Mouse (Mus musculus): ENCODE results near the gene Prpf3. TPM values are rescaled to one million over a fixed set of nuclear protein-coding genes. Genes with fewer than 3 reads are reported as not detected.
"Not testable (repeated sequence)": the region's sequence is repeated elsewhere in the genome, so short reads cannot be mapped to it uniquely, and the experiment has no call there.

Gene Prpf3
- polyA plus RNA-seq, 1 experiment from 2014 or later = 34.7 TPM

GRCm38 (mm10) chr3:95894317-95895160, 38.9 kb upstream of the Prpf3 start:
- Histone ChIP-seq H3K36me3 (ENCODE audit: control insufficient read depth, insufficient read depth) (peaks cover 5% of the 10 kb centered on the region; the same call in 1 of the 2 replicates), H3K4me3 (ENCODE audit: low read length) (peak overlapping the region; percentile 66), H3K27me3 (ENCODE audit: control insufficient read depth, insufficient read depth, low read length) (no peaks in the 10 kb centered on the region), H3K9ac (ENCODE audit: low read length) (peak overlapping the region; percentile 78), H3K9me3 (replicated peaks; ENCODE audit: control insufficient read depth, low read length) (no peaks in the 10 kb centered on the region), H3K4me2 (ENCODE audit: low read depth, low read length) (peak overlapping the region; percentile 87), H3K27ac (ENCODE audit: low read length) (peak overlapping the region; percentile 87), H3K4me1 (ENCODE audit: control insufficient read depth, insufficient read depth, low read length) (peaks cover 32% of the 10 kb centered on the region)
- peak; percentile 4; the same call in 1 of the 2 replicates for ATAC-seq (replicated peaks; ENCODE audit: extremely low read depth, insufficient read depth, low FRiP score)
- 5% methylated on average over 15 of the region's 16 CpGs for WGBS

- H3K36me3 ChIP-seq (ENCODE audit: control insufficient read depth, insufficient read depth); H3K9me3 ChIP-seq (replicated peaks; ENCODE audit: control insufficient read depth, low read length); H3K27me3 ChIP-seq (ENCODE audit: control insufficient read depth, insufficient read depth, low read length): not testable (repeated sequence)
- ATAC-seq (replicated peaks; ENCODE audit: extremely low read depth, insufficient read depth, low FRiP score) = peak; percentile 94
- 1% methylated on average over 25 of the region's 43 CpGs for WGBS
- Histone ChIP-seq H3K4me2 (ENCODE audit: low read depth, low read length) (peak within 1 kb of the TSS; percentile 87), H3K27ac (ENCODE audit: low read length) (peak within 1 kb of the TSS; percentile 97), H3K9ac (ENCODE audit: low read length) (peak within 1 kb of the TSS; percentile 78), H3K4me1 (ENCODE audit: control insufficient read depth, insufficient read depth, low read length) (peaks cover 32% of the 10 kb centered on the region), H3K4me3 (ENCODE audit: low read length) (peak within 1 kb of the TSS; percentile 66)
These were observed 38.1 kb upstream of the Prpf3 start, which contains the start of gene Aph1a for GRCm38 (mm10) chr3:95893606-95894316. TSS of gene Aph1a (plus strand) at chr3:95893969.

GRCm38 (mm10) chr3:95893126-95893525, 37.4 kb upstream of the Prpf3 start:
- Histone ChIP-seq H3K36me3 (ENCODE audit: control insufficient read depth, insufficient read depth) (peaks cover 5% of the 10 kb centered on the region; the same call in 1 of the 2 replicates), H3K9me3 (replicated peaks; ENCODE audit: control insufficient read depth, low read length) (no peaks in the 10 kb centered on the region), H3K27ac (ENCODE audit: low read length) (peak overlapping the region; percentile 97), H3K4me3 (ENCODE audit: low read length) (peak overlapping the region; percentile 66), H3K9ac (ENCODE audit: low read length) (peak overlapping the region; percentile 72), H3K27me3 (ENCODE audit: control insufficient read depth, insufficient read depth, low read length) (no peaks in the 10 kb centered on the region), H3K4me2 (ENCODE audit: low read depth, low read length) (peak overlapping the region; percentile 60), H3K4me1 (ENCODE audit: control insufficient read depth, insufficient read depth, low read length) (peaks cover 32% of the 10 kb centered on the region)
- no peak for ATAC-seq (replicated peaks; ENCODE audit: extremely low read depth, insufficient read depth, low FRiP score)
- WGBS = 18% methylated on average over 7 of the region's 7 CpGs

GRCm38 (mm10) chr3:95892066-95893052, 36.7 kb upstream of the Prpf3 start:
- WGBS = 32% methylated on average over 11 of the region's 11 CpGs
- Histone ChIP-seq H3K4me2 (ENCODE audit: low read depth, low read length) (peak overlapping the region; percentile 67), H3K27ac (ENCODE audit: low read length) (peak overlapping the region; percentile 97), H3K9ac (ENCODE audit: low read length) (peak overlapping the region; percentile 73), H3K4me3 (ENCODE audit: low read length) (peak overlapping the region; percentile 54), H3K27me3 (ENCODE audit: control insufficient read depth, insufficient read depth, low read length) (no peaks in the 10 kb centered on the region), H3K9me3 (replicated peaks; ENCODE audit: control insufficient read depth, low read length) (no peaks in the 10 kb centered on the region), H3K36me3 (ENCODE audit: control insufficient read depth, insufficient read depth) (peaks cover under 1% of the 10 kb centered on the region; the same call in 1 of the 2 replicates), H3K4me1 (ENCODE audit: control insufficient read depth, insufficient read depth, low read length) (peaks cover 32% of the 10 kb centered on the region)
- no peak for ATAC-seq (replicated peaks; ENCODE audit: extremely low read depth, insufficient read depth, low FRiP score)

- no peaks in the 10 kb centered on the region for H3K36me3 ChIP-seq (ENCODE audit: control insufficient read depth, insufficient read depth)
- peaks cover 32% of the 10 kb centered on the region for H3K4me1 ChIP-seq (ENCODE audit: control insufficient read depth, insufficient read depth, low read length)
- no peak for ATAC-seq (replicated peaks; ENCODE audit: extremely low read depth, insufficient read depth, low FRiP score)
- H3K4me3 ChIP-seq (ENCODE audit: low read length) = peak within 1 kb of the TSS; percentile 54
- H3K27ac ChIP-seq (ENCODE audit: low read length) = peak within 1 kb of the TSS; percentile 97
- no peaks in the 10 kb centered on the region for H3K9me3 ChIP-seq (replicated peaks; ENCODE audit: control insufficient read depth, low read length)
- peak within 1 kb of the TSS; percentile 73 for H3K9ac ChIP-seq (ENCODE audit: low read length)
- no peaks in the 10 kb centered on the region for H3K27me3 ChIP-seq (ENCODE audit: control insufficient read depth, insufficient read depth, low read length)
- H3K4me2 ChIP-seq (ENCODE audit: low read depth, low read length) = peak within 1 kb of the TSS; percentile 67
- 19% methylated on average over 12 of the region's 12 CpGs for WGBS
These were observed 35.8 kb upstream of the Prpf3 start, which contains the start of gene BC028528 for GRCm38 (mm10) chr3:95891211-95892065. TSS of gene BC028528 (minus strand) at chr3:95892005.

GRCm38 (mm10) chr3:95889664-95890063, 34.0 kb upstream of the Prpf3 start:
- WGBS = 68% methylated on average over 3 of the region's 3 CpGs

GRCm38 (mm10) chr3:95887596-95887995, 31.9 kb upstream of the Prpf3 start:
- Histone ChIP-seq H3K9ac (ENCODE audit: low read length) (no peak overlapping the region), H3K27ac (ENCODE audit: low read length) (no peak overlapping the region), H3K36me3 (ENCODE audit: control insufficient read depth, insufficient read depth) (peaks cover 8% of the 10 kb centered on the region; the same call in 1 of the 2 replicates), H3K4me3 (ENCODE audit: low read length) (no peak overlapping the region), H3K4me1 (ENCODE audit: control insufficient read depth, insufficient read depth, low read length) (peaks cover 22% of the 10 kb centered on the region), H3K4me2 (ENCODE audit: low read depth, low read length) (no peak overlapping the region), H3K27me3 (ENCODE audit: control insufficient read depth, insufficient read depth, low read length) (no peaks in the 10 kb centered on the region), H3K9me3 (replicated peaks; ENCODE audit: control insufficient read depth, low read length) (no peaks in the 10 kb centered on the region)
- no peak for ATAC-seq (replicated peaks; ENCODE audit: extremely low read depth, insufficient read depth, low FRiP score)
- WGBS = 75% methylated on average over 4 of the region's 4 CpGs

More at GRCm38 (mm10) chr3:95889664-95890063, 34.0 kb upstream of the Prpf3 start:
- Histone ChIP-seq H3K4me1 (ENCODE audit: control insufficient read depth, insufficient read depth, low read length) (peaks cover 24% of the 10 kb centered on the region), H3K4me2 (ENCODE audit: low read depth, low read length) (no peak overlapping the region), H3K27me3 (ENCODE audit: control insufficient read depth, insufficient read depth, low read length) (no peaks in the 10 kb centered on the region), H3K4me3 (ENCODE audit: low read length) (no peak overlapping the region), H3K36me3 (ENCODE audit: control insufficient read depth, insufficient read depth) (peaks cover 5% of the 10 kb centered on the region; the same call in 1 of the 2 replicates), H3K27ac (ENCODE audit: low read length) (no peak overlapping the region), H3K9me3 (replicated peaks; ENCODE audit: control insufficient read depth, low read length) (no peaks in the 10 kb centered on the region), H3K9ac (ENCODE audit: low read length) (no peak overlapping the region)
- no peak for ATAC-seq (replicated peaks; ENCODE audit: extremely low read depth, insufficient read depth, low FRiP score)
